In genomic region chr10:62242896-62243295, GRCm38 (mm10) we compare ENCODE assay signal across 9 mouse cellular contexts. TPM values are rescaled to one million over a fixed set of nuclear protein-coding genes. Genes with fewer than 3 reads are reported as not detected.
DNase-seq lines count a peak whose midpoint lies in the region; ATAC-seq and TF ChIP-seq lines count a peak whose summit lies in the region.
"Had no signal": no experiment of that assay in that cellular context is flagged by ENCODE, and none has a peak within 500 bp of the region (broad histone marks: within the 10 kb centered on the region; RNA-seq: fewer than 3 reads in every experiment).

No protein-coding gene starts in this region.

- WGBS in hindbrain, embryonic 14.5 days: 61% methylated on average over 9 of the region's 13 CpGs
- WGBS in olfactory bulb, adult 2 months: 45% methylated on average over 13 of the region's 13 CpGs

- no peak overlapping the region for H3K4me3 ChIP-seq in hindbrain, embryonic 14.5 days (replicated peaks; ENCODE audit: low read length)
- no peak overlapping the region for H3K4me3 ChIP-seq in olfactory bulb, adult 2 months (ENCODE audit: insufficient read depth, low read depth, low read length)
- H3K4me3 ChIP-seq: limb, embryonic 12.5 days had no signal

- H3K9me3 ChIP-seq in hindbrain, embryonic 14.5 days (ENCODE audit: control insufficient read depth, low read length): no peaks in the 10 kb centered on the region; the same call in 1 of the 2 replicates
- H3K9me3 ChIP-seq: limb, embryonic 12.5 days had no signal

- no peaks in the 10 kb centered on the region for H3K36me3 ChIP-seq in hindbrain, embryonic 14.5 days (replicated peaks; ENCODE audit: control insufficient read depth, insufficient read depth)
- H3K36me3 ChIP-seq: limb, embryonic 12.5 days had no signal

- no peaks in the 10 kb centered on the region for H3K27me3 ChIP-seq in hindbrain, embryonic 14.5 days (ENCODE audit: control insufficient read depth, insufficient read depth, low read length)

- intact Hi-C loops in left cerebral cortex, postnatal 14 days (cut with DNase I): loop anchor here (1.0 to 5.0 kb wide), 2 partner anchors 56 to 136 kb away; no protein-coding TSS in a partner anchor

- no peak for ATAC-seq in hindbrain, embryonic 14.5 days (ENCODE audit: low FRiP score)
- no peak for ATAC-seq in monocyte, adult 5-6 weeks (replicated peaks; ENCODE audit: insufficient number of reproducible peaks, low FRiP score, low TSS enrichment, poor library complexity, severe bottlenecking)

- no peak overlapping the region for H3K9ac ChIP-seq in hindbrain, embryonic 14.5 days
- H3K9ac ChIP-seq: limb, embryonic 12.5 days had no signal

- peak; percentile 72 for DNase-seq in layer of hippocampus, adult 11-12 months (ENCODE audit: low spot score)
- DNase-seq in layer of hippocampus, adult 9-10 months (ENCODE audit: low spot score): no peak
- peak; percentile 57 for DNase-seq in MN1 (ENCODE audit: low spot score)
- peak; percentile 48 for DNase-seq in cerebellum, adult 9-11 months
- peak; percentile 61 for DNase-seq in hindbrain, embryonic 14.5 days (ENCODE audit: low spot score)
- DNase-seq in left cerebral cortex, postnatal 14 days (ENCODE audit: low spot score in 2 of 2): peak; percentile 67 to 68

- H3K4me2 ChIP-seq in hindbrain, embryonic 14.5 days (replicated peaks): no peak overlapping the region
- H3K4me2 ChIP-seq: limb, embryonic 12.5 days had no signal

- peak; percentile 29; the same call in 1 of the 2 replicates for TF ChIP-seq CTCF in olfactory bulb, adult 2 months (IDR thresholded peaks at IDR 0.05; ENCODE audit: insufficient read depth, low read depth, low read length)

- no peak overlapping the region for H3K27ac ChIP-seq in hindbrain, embryonic 14.5 days
- no peak overlapping the region for H3K27ac ChIP-seq in olfactory bulb, adult 2 months (ENCODE audit: insufficient read depth, low read depth, low read length)
- H3K27ac ChIP-seq: limb, embryonic 12.5 days had no signal

- no peaks in the 10 kb centered on the region for H3K4me1 ChIP-seq in hindbrain, embryonic 14.5 days (replicated peaks; ENCODE audit: control insufficient read depth, insufficient read depth, low read length)
- no peaks in the 10 kb centered on the region for H3K4me1 ChIP-seq in olfactory bulb, adult 2 months (ENCODE audit: control insufficient read depth, insufficient read depth, low read length)
- H3K4me1 ChIP-seq: limb, embryonic 12.5 days had no signal

- TF ChIP-seq POLR2A in olfactory bulb, adult 2 months (IDR thresholded peaks at IDR 0.05; ENCODE audit: insufficient read depth, low read depth, low read length): no peak

RNA-seq across cellular contexts. Expression of gene Tacr2, which starts 9.3 kb away (rescaled TPM):
- 0.12 and 0.19 TPM in 2 replicates for polyA plus RNA-seq in hindbrain, embryonic 14.5 days (2014; fragmentation: Nextera tagmentation; extraction: Ambion mirVana)
- total RNA-seq in left cerebral cortex, postnatal 14 days (2021): under 1 TPM; 0.15 to 0.19 TPM
- not detected in 2 replicates for polyA plus RNA-seq in olfactory bulb, adult 2 months (2012; ENCODE audit: insufficient read depth, insufficient read length, low replicate concordance, missing spikeins)
- not detected in 3 replicates for total RNA-seq in monocyte, adult 5-6 weeks (2017)
- polyA plus RNA-seq: limb, embryonic 12.5 days had no signal

RNA-seq across cellular contexts. Expression of gene Tspan15, which starts 11.8 kb away (rescaled TPM):
- 14.5 and 14.6 TPM in 2 replicates for polyA plus RNA-seq in hindbrain, embryonic 14.5 days (2014; fragmentation: Nextera tagmentation; extraction: Ambion mirVana)
- 1 to 10 TPM; 8.4 to 8.7 TPM for total RNA-seq in left cerebral cortex, postnatal 14 days (2021)
- polyA plus RNA-seq in olfactory bulb, adult 2 months (2012; ENCODE audit: insufficient read depth, insufficient read length, low replicate concordance, missing spikeins): not detected in 2 replicates
- 0.32 to 0.49 TPM (median 0.38 TPM) in 3 replicates for total RNA-seq in monocyte, adult 5-6 weeks (2017)
